Mouse (Mus musculus) forelimb bud, embryonic 11.5 days (tissue): ENCODE measurements around the gene Hfe2.
A peak's percentile ranks its signal among the peaks of the same experiment; 100 is the strongest.
"Not testable (repeated sequence)": the region's sequence is repeated elsewhere in the genome, so short reads cannot be mapped to it uniquely, and the experiment has no call there.

ENCODE experiments used
- DNase-seq: peaks from one replicate; pipeline ENCODE4 v3.0.0-alpha.2; 2012; ENCODE audit warnings: low read depth, low spot score

Hfe2 gene

DNA sequence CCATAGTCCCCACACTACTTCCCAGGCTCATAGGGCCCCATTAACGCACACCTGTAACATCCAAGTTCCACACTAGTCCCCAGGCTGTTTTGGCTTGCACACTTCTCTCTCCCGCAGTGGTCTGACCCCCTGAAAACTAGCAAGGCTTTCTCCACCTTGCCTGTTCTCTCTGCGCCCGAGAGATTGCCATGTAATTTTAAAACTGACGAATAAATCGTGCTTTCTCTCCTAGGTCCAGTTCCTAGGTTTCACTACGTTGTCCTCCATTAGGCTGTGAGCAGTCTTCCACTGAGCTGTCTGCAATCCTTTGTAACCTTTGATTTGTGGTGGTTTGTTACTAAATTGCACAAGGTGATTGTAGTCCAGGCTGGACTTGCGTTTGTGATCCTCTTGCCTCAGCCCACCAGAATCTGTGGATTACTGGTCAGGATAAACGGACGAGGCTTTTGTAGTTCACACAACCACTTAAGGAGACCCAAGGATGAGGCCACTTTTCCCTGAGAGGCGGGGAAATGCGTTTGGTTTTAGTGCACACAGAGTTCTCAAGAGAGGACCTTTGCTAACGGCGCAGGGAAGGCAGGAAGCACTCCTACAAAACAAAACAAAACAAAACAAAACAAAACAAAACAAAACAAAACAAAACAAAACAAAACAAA, 28.2 kb upstream of the Hfe2 start:
- DNase-seq, result not testable (repeated sequence)

DNA sequence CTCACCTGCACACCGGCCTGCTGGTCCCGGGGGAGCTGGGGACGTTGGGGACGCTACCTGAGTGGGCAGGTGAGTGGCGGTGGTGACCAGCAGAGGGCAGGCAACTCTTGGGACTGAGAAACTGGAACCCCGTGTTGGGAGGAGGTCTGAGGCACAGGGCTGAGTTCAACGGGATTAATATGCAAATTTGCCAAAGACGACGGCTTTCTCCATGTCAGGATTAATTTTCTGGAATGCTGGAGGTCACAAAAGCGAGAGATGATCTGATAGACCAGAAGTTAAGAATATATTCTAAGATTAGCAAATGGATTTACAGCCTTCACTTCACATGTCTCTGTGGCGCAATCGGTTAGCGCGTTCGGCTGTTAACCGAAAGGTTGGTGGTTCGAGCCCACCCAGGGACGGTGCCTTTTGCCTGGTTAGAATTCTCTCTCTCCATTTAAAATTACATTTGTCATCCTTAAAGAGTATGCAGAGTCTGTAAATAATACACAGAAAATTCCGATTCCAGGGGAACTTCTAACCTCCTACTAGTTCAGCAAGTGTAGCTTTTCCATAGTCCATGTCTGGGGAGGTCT, 27.4 kb upstream of the Hfe2 start:
- peak; percentile 84 for DNase-seq

DNA sequence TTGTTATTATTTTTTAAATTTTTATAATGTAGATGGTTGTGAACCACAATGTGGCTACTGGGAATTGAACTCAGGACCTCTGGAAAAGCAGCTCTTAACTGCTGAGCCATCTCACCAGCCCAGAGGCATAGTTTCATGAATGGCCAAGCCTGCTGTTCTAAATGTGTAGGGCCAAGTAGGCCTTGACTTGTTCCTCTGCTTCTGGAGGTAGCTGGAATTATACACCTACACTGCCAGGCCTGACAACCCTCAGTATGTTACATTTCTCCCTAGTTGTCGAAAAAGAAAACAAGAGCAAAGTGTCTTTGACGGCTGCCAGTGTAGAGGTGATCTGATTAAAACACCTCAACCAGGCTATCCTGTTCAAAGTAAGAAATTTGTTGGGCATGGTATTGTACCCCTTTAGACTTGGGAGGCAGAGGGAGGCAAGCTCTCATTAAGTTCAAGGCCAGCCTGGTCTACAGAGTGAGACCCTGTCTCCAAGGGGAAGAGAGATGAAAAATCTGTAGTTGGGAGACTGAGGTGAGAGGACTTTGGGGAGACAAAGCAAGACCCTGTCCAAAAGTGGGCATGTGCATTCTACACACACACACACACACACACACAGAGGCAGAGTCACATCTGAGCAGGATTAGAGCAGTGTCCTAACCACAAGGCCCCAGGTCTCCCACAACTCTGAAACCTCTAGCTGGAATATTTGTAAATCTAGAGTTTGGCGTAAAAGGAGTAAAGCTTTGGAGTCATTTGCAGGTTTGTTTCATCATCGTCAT, 26.3 kb upstream of the Hfe2 start:
- no peak for DNase-seq

DNA sequence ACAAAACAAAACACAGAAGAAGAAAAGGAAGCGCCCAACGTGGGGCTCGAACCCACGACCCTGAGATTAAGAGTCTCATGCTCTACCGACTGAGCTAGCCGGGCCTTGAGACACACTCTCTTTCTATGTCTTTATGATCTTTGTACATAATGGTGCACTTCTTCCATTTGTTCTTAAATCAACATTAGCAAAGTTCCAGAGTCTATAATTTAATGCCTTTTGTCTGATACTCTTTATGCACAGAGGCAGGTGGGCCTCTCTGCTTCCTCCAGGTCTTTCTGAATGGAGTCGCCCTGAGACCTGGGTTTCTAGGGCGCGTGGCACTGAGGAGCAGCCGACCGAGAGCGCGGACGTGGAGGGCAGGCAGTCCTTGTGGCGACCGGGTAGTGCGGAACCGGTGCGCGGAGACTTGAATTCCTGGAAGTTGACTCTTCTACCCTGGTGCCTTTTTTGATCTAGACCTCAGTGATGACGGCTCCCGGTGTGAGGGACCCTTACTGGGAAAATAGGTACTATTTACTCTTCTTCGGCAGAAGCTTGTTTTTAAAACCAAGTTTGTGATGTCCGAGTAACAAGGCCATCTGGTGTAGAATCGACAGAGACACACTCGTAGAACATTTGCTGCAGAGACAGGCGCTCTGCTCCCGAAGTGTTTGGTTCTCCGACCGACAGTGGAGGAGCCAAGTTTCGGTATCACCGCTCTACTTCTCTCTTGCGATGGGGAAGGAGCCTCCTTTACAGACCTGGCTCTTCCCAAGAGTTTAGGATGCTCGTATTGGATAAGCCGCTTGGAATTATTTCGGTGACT, 25.3 kb upstream of the Hfe2 start:
- peak; percentile 87 for DNase-seq

DNA sequence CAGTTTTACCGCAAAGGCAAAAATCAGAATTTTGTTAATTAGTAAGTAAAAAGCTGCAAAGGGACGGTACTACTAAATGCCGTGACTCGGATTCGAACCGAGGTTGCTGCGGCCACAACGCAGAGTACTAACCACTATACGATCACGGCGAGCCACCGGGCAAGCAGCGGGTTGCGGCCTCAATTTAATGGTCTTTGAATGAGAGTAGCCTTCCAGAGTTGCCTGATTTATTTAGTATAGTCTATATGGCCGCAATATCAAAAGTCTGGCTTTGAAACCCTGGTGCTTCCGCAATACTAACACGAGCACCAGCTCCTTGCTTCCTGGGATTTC, 24.7 kb upstream of the Hfe2 start:
- peak; percentile 91 for DNase-seq

DNA sequence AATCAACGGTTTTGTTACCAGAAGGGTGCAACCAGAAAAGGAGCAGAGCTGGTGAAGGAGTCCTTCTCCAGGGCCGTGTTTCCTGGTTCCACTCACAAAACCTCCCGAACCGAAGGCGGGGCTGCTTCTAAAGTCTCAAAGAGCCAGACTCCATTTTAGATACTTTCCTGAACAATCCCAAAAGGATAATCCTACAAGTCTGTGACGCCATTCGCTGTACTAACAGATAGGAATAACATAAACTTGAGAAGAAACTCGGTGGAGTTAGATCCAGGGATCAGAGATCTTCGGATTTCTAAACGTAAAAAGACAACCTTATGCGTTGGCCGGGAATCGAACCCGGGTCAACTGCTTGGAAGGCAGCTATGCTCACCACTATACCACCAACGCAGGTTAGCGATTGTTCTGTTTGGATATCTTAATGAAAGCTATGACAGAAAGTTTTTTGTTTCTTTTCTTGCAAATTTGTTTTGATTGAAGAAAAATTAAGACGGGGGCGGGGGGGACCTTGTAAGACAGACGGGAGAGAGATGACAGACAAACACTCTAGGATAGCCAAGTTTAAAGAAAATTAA, 24.2 kb upstream of the Hfe2 start:
- peak; percentile 88 for DNase-seq

DNA sequence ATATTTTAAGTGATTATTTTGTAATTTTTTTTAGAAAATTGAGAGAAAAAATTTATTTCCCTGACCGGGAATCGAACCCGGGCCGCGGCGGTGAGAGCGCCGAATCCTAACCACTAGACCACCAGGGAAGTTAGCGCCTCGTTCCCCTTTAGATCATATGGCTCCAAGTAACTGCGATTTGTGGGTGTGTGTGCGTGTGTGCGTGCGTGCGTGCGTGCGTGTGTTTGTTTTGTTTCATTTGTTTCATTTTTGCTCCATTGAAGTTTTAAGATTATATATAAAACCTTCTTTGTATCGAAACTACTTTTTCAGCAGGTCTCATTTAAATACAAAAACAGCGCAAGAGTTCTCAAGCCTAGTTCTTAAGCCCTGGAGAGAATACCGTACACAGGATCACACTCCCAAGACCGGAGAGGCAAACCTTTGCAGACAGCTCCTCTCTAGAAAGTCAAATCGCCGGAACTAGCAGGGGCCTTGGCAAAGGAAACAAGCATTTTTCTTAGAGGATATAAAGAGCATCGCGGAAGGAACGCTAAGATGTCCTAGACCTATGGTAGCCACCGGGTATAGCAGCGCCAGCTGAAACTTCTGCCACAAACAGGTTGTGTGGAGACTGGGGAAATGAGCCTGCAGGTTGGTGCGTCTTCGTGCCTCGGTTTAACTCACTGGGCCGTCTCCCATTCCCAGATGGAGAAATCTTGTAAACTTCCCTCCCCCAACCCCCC, 23.4 kb upstream of the Hfe2 start:
- DNase-seq, result peak; percentile 92

DNA sequence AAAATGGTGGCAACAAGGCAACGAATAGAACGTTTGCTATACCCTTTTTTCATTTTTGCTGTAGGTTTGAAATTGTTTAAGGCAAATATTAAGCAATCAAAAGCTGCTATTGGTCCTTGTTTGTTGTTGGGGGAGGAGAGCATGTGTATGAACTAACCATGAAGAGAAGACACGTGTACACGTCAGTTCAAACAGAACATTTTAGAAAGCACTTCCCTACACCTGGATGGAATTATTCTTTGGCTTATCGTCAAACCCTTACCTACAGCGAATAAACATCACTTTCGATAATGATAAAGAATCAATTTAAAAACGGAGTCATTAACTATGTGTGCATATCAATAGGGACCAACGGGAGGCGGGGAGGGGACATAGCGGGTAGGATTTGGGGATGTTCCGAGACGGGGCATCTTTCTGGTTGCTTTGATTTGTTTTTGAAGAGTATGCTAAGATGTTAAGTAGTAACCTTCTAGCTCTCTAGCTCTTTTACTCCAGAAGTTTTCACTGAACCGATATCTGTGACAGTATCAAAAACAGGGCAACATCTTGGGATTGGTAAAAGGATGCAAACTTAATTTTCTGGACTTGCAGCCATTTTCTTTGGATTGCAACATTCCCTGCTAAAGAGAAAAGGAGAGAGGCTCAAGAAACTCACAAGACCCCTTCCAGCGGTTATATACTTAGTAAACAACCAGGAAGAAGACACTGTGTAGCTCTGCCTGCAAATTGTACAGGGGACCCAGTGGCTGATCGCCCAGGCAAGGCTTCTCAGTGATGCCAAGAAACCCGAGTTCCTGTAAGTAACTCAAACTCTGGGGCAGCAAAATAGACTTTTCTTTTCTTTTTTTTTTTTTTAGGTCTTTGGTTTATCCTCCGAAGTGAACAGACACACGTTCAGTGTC, 22.5 kb upstream of the Hfe2 start:
- DNase-seq, result no peak

DNA sequence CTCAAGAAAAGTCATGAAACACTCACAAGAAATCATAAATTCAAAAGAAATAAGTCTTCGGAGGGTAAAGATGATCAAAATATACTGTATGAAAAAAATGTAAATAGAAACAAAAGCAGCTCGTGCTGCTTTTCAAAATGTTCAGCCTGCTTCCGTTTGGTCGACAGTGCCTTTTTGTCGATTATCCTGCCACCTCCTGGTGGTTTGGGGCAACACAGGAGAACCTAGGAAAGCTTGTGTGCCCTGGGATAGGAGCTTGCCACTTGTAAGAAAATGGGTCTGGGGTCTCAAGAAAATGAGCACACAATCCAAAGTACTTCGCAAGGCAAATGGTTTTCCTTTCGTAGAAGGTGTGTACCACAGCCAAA, 21.9 kb upstream of the Hfe2 start:
- DNase-seq, result peak; percentile 87

DNA sequence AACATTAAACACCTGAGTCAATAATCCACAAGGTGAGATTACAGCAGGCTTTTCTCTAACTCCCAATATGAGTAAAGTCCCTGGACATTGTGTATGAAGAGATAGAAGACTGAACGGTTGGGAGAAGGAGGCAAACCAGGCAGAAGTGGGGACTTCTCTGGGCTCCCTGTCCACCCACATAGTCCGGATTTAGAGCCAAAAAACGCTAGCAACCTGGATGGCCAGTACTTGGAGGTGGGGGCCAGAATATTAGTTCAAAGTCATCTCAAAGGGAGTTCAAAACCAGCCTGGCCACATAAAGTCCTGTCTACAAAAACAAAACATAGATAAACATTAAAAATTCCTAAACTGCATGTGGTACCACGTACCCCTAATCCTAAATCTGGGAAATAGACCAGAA, 21.0 kb upstream of the Hfe2 start:
- no peak for DNase-seq

DNA sequence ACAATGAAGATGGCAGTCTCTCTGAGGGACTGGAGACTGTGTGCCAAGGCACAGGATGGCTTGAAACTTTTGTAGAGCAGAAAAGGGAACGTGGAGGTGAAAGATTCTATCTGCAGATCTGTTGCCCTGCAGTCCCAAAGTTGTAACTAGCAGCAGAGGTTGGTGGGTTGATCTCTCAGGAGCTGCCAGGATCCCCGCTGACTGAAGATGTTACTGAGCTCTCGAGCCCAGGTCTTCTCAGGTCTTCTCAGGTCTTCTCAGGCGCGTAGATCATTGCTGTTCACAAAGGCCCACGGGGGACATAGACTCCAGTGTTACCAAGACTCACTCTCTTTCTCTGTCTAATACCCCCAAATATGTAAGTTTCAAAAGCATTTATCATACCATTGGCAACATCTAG, 20.0 kb upstream of the Hfe2 start:
- DNase-seq, result no peak

DNA sequence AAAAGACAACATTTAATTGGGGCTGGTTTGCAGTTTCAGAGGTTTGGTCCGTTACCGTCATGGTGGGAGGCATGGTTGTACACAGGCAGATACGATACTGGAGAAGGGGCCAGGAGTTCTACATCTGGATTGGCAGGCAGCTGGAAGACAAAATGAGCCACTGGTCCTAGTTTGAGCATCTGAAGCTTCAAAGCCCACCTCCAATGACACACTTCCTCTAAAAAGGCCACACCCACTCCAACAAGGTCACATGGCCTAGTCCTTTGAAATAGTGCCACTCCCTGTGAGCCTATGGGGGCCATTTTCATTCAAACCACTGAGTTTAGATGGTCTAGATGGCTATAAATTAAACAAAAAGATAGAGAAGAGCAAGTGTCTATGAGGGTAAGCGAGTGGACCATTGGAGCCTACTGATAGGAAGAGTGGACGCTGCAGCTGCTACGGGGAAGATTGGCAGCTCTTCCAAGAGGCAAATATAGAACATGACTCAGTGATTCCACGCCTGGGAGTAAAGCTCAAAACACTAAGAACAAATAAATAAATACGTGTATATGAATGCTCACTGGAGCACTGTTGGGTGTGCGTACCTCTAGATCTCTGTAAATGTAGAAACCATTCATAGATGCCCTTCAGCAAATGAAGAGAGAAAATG, 18.4 kb upstream of the Hfe2 start:
- DNase-seq, result no peak

DNA sequence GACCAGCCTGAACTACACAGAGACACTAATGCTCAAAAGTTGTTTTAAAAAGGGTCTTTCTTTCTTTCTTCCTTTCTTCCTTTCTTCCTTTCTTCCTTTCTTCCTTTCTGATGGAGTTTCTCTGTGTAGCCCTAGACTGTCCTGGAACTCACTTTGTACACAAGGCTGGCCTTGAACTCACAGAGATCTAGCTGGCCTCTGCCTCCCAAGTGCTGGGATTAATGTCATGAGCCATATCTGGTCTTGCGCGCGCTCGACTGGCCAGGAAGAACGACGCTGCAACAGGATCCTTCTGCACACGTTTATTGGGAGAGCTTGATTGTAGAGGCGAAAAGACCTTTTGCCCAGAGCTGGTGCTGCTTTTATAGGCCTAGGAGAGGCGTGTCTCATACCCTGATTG, 17.0 kb upstream of the Hfe2 start:
- not testable (repeated sequence) for DNase-seq

DNA sequence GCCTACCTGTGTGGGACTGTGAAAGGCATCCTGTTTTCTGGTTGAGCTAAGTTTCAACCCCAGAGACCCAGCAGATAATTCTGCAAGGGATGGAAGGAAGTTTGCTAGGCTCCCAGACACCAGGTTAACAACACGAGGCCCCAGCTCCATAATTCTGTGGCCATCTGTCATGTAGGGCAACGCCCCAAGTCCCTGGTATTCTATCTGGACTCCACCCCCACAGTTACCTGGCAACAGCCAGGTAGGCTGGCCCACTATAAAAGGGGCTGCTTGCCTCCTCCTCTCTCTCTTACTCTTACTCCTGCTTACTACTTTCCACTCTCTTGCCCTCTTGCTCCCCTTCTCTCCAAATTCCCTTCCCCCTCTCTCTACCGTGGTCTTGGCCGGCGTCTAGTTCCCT, 4.8 kb upstream of the Hfe2 start:
- no peak for DNase-seq

DNA sequence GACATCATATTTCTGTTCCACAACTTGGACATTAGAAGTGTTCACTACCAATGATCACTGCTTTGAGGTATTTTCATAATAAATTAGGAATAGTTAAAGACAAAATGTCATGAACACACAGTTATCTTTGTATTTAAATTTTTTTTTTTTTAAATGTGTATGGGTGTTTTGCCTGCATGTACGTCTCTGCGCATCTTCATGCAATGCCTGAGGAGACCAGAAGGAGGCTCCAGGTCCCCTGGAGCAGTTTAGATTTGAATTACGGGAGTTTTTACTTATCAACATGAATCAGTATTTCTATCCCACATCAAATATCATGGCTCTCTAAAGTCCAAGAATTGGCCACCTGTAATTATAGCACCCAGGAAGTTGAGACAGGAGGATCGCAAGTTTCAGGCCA, 2.8 kb upstream of the Hfe2 start:
- no peak for DNase-seq

DNA sequence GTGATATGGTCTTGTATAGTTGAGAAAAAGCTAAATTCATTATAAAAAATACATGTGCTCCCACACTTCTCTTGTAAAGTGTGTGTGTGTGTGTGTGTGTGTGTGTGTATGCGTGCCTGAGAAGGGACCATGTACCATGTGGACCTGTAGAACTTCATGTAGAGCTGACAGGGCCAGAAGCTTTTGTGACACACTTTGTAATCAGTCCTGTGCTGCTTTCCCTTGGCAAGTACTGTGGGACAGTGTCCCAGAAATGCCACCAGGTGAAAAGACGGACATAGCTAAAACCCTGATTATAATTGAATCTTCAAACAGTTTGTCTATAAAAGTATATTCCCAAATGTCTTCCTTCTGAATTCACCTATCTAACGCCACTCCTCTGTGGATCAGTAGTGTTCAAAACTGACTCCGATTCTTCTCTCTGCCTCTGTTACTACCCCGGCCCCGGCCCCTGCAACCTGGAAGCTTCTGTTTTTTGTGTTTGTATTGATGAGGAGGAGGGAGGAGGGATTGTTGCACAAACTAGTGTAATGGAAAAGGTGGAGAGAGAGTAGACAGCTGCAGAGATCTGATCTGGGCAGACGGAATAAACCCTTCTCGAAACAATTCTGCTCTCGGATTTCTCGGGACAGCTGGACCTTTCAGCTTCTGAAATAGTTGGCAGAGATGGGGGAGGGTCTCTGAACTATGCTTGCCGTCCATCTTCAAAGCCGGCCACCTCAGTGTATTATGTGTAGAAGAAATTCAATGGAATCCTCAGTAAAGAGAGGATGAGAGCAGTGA, 753 bp upstream of the Hfe2 start:
- DNase-seq, result no peak

DNA sequence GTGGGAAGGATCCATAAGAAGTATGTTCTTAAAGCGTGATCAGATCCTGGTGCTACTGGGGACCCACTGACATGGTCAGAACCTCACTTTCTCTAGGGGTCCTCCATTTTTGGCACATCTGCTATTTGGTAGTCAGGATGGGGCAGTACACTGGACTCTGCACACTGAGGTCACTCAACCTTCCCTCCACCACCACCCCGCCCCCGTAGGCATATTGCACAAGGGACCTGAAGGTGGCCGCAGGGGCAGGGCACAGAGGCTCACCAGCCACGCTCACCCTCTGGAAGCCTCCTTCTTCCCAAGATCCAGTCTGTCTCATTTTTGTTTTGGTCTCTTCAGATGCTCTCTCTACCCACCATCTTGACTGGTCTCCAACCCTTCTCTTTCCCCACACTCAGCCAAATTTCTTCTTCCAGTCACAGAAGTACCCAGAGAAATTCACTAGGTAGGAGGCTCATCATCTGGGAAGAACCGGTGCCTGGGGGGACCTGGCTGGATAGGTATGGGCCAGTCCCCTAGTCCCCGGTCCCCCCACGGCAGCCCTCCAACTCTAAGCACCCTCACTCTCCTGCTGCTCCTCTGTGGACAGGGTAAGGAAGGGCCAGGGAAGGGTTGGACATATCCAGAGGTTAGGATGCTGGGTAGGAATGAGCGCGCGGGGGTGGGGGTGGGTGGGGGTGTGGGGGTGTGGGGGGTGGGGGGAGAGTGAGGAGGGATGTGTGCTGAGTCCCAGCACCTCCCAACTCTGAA, 1.2 kb downstream of the Hfe2 start:
- no peak for DNase-seq

DNA sequence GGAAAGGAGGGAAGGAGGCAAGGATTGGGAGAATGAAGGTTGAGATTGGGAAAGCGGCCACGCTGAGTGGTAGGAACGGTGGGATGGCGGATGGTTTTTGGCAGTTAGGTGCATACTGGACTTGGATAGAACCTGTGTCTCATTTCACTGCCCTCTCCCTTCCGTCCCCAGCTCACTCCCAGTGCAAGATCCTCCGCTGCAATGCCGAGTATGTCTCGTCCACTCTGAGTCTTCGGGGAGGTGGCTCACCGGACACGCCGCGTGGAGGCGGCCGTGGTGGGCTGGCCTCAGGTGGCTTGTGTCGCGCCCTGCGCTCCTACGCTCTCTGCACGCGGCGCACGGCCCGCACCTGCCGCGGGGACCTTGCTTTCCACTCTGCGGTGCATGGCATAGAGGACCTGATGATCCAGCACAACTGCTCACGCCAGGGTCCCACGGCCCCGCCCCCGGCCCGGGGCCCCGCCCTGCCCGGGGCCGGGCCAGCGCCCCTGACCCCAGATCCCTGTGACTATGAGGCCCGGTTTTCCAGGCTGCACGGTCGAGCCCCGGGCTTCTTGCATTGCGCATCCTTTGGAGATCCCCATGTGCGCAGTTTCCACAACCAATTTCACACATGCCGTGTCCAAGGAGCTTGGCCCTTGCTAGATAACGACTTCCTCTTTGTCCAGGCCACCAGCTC, 2.0 kb downstream of the Hfe2 start:
- no peak for DNase-seq
